Comparison of ENCODE assay signal across 8 mouse cellular contexts in genomic region chr2:70471861-70472620, GRCm38 (mm10). TPM values are rescaled to one million over a fixed set of nuclear protein-coding genes. Genes with fewer than 3 reads are reported as not detected.
A peak's percentile ranks its signal among the peaks of the same experiment; 100 is the strongest.
DNase-seq lines count a peak whose midpoint lies in the region; ATAC-seq and TF ChIP-seq lines count a peak whose summit lies in the region.

No protein-coding gene starts in this region.

- under 1% methylated on average over 48 of the region's 48 CpGs for WGBS in forebrain, embryonic 10.5 days
- WGBS in intestine, embryonic 15.5 days = under 1% methylated on average over 48 of the region's 48 CpGs
- WGBS in liver, embryonic 15.5 days (ENCODE audit: insufficient replicate concordance) = 1% methylated on average over 45 of the region's 48 CpGs
- 3% methylated on average over 48 of the region's 48 CpGs for WGBS in olfactory bulb, adult 2 months

- peak overlapping the region; percentile 81 for H3K4me2 ChIP-seq in intestine, embryonic 15.5 days (replicated peaks)
- H3K4me2 ChIP-seq in liver, embryonic 15.5 days = peak overlapping the region; percentile 39

- no peaks in the 10 kb centered on the region for H3K9me3 ChIP-seq in forebrain, embryonic 10.5 days
- H3K9me3 ChIP-seq in intestine, embryonic 15.5 days = no peaks in the 10 kb centered on the region
- no peaks in the 10 kb centered on the region for H3K9me3 ChIP-seq in liver, embryonic 15.5 days (replicated peaks)

- TF ChIP-seq CTCF in olfactory bulb, adult 2 months (IDR thresholded peaks at IDR 0.05; ENCODE audit: insufficient read depth, low read depth, low read length) = no peak

- H3K27me3 ChIP-seq in forebrain, embryonic 10.5 days (ENCODE audit: poor library complexity, severe bottlenecking) = peaks cover 94% of the 10 kb centered on the region
- peaks cover 53% of the 10 kb centered on the region for H3K27me3 ChIP-seq in intestine, embryonic 15.5 days (replicated peaks)
- peaks cover 79% of the 10 kb centered on the region for H3K27me3 ChIP-seq in liver, embryonic 15.5 days

- no peak for ATAC-seq in intestine, embryonic 15.5 days
- no peak for ATAC-seq in liver, embryonic 15.5 days (ENCODE audit: insufficient read depth)
- no peak for ATAC-seq in megakaryocyte progenitor cell, adult 5-6 weeks (replicated peaks; ENCODE audit: poor library complexity)

- peak overlapping the region; percentile 57 for H3K4me3 ChIP-seq in forebrain, embryonic 10.5 days
- H3K4me3 ChIP-seq in intestine, embryonic 15.5 days (replicated peaks) = peak overlapping the region; percentile 37
- H3K4me3 ChIP-seq in liver, embryonic 15.5 days (replicated peaks) = peak overlapping the region; percentile 7; the same call in 1 of the 2 replicates
- H3K4me3 ChIP-seq in olfactory bulb, adult 2 months (ENCODE audit: insufficient read depth, low read depth, low read length) = peak overlapping the region; percentile 28

- no peaks in the 10 kb centered on the region for H3K36me3 ChIP-seq in forebrain, embryonic 10.5 days (replicated peaks)
- H3K36me3 ChIP-seq in intestine, embryonic 15.5 days = no peaks in the 10 kb centered on the region
- H3K36me3 ChIP-seq in liver, embryonic 15.5 days (replicated peaks) = no peaks in the 10 kb centered on the region

- DNase-seq in thymus, postnatal 14 days = peak; percentile 6
- DNase-seq in thymus, postnatal 10 days (ENCODE audit: low spot score in 2 of 2) = no peak
- peak; percentile 68 for DNase-seq in forebrain, embryonic 10.5 days (ENCODE audit: extremely low spot score, low spot score)
- no peak for DNase-seq in left cerebral cortex, adult 18-20 months (ENCODE audit: low spot score in 2 of 2)

- TF ChIP-seq POLR2A in olfactory bulb, adult 2 months (IDR thresholded peaks at IDR 0.05; ENCODE audit: insufficient read depth, low read depth, low read length) = no peak

- peak overlapping the region; percentile 77 for H3K27ac ChIP-seq in forebrain, embryonic 10.5 days
- H3K27ac ChIP-seq in intestine, embryonic 15.5 days = no peak overlapping the region
- no peak overlapping the region for H3K27ac ChIP-seq in liver, embryonic 15.5 days (replicated peaks)
- H3K27ac ChIP-seq in olfactory bulb, adult 2 months (ENCODE audit: insufficient read depth, low read depth, low read length) = no peak overlapping the region

- 0 out of 2 replicates have a peak overlapping the region, but pooled peaks have one; percentile 20 for H3K9ac ChIP-seq in intestine, embryonic 15.5 days
- H3K9ac ChIP-seq in liver, embryonic 15.5 days = no peak overlapping the region

- H3K4me1 ChIP-seq in forebrain, embryonic 10.5 days = peaks cover 68% of the 10 kb centered on the region
- H3K4me1 ChIP-seq in intestine, embryonic 15.5 days (replicated peaks) = peaks cover 38% of the 10 kb centered on the region
- peaks cover 22% of the 10 kb centered on the region for H3K4me1 ChIP-seq in liver, embryonic 15.5 days (replicated peaks)
- peaks cover 45% of the 10 kb centered on the region for H3K4me1 ChIP-seq in olfactory bulb, adult 2 months (ENCODE audit: control insufficient read depth, insufficient read depth, low read length)

RNA-seq across cellular contexts. Expression of gene Sp5, which starts 2.7 kb away (rescaled TPM):
- 4.8 and 6.0 TPM in 2 replicates for polyA plus RNA-seq in forebrain, embryonic 10.5 days (2016; fragmentation: Nextera tagmentation; extraction: Ambion mirVana)
- 0.58 TPM in 2 replicates for polyA plus RNA-seq in intestine, embryonic 15.5 days (2015; fragmentation: Nextera tagmentation; extraction: Ambion mirVana)
- 0.09 TPM in 1 of 2 replicates, not detected in the other for polyA plus RNA-seq in liver, embryonic 15.5 days (2015; fragmentation: Nextera tagmentation; extraction: Ambion mirVana)
- not detected in 2 replicates for polyA plus RNA-seq in olfactory bulb, adult 2 months (2012; ENCODE audit: insufficient read depth, insufficient read length, low replicate concordance, missing spikeins)
- not detected in 2 replicates for total RNA-seq in megakaryocyte progenitor cell, adult 5-6 weeks (2015)
- total RNA-seq in megakaryocyte progenitor cell, adult 5-6 weeks (2017) = not detected in 2 replicates
- under 1 TPM; 0.26 to 0.44 TPM for total RNA-seq in left cerebral cortex, adult 18-20 months (2021)

RNA-seq across cellular contexts. Expression of gene Erich2, which starts 36.6 kb away (rescaled TPM):
- 0.56 and 0.77 TPM in 2 replicates for polyA plus RNA-seq in forebrain, embryonic 10.5 days (2016; fragmentation: Nextera tagmentation; extraction: Ambion mirVana)
- polyA plus RNA-seq in intestine, embryonic 15.5 days (2015; fragmentation: Nextera tagmentation; extraction: Ambion mirVana) = 0.88 and 1.5 TPM in 2 replicates
- not detected in 2 replicates for polyA plus RNA-seq in liver, embryonic 15.5 days (2015; fragmentation: Nextera tagmentation; extraction: Ambion mirVana)
- polyA plus RNA-seq in olfactory bulb, adult 2 months (2012; ENCODE audit: insufficient read depth, insufficient read length, low replicate concordance, missing spikeins) = not detected in 2 replicates
- not detected in 2 replicates for total RNA-seq in megakaryocyte progenitor cell, adult 5-6 weeks (2015)
- not detected in 2 replicates for total RNA-seq in megakaryocyte progenitor cell, adult 5-6 weeks (2017)
- total RNA-seq in left cerebral cortex, adult 18-20 months (2021) = under 1 TPM; 0.61 to 0.91 TPM

Comparison
In these comparisons a context has a peak if more than half of its experiments do, and no peak if none do; other contexts are left out.
1. DNase-seq: peak in thymus, postnatal 14 days (single experiment) and forebrain, embryonic 10.5 days (single experiment); none in thymus, postnatal 10 days (0 of 2) and left cerebral cortex, adult 18-20 months (0 of 2).
2. H3K4me3 ChIP-seq: peak in every context shown above with its lines; median percentile 57 in forebrain, embryonic 10.5 days; 37 in intestine, embryonic 15.5 days; 28 in olfactory bulb, adult 2 months; 7 in liver, embryonic 15.5 days.